Mouse (Mus musculus) embryonic facial prominence, embryonic 14.5 days (tissue): Measurements from ENCODE around the gene Rdh16f2. TPM values are rescaled to one million over a fixed set of nuclear protein-coding genes. Genes with fewer than 3 reads are reported as not detected.
A peak's percentile ranks its signal among the peaks of the same experiment; 100 is the strongest.
"Not testable (repeated sequence)": the region's sequence is repeated elsewhere in the genome, so short reads cannot be mapped to it uniquely, and the experiment has no call there.

Source experiments
- ATAC-seq: fragments of 200-750 bp; cut with Nextera tagmentation; 2 replicates; pipeline ENCODE4 v1.8.0; 2017; ENCODE audit warnings: low read depth, moderate number of reproducible peaks, moderate TSS enrichment
- DNase-seq: peaks from one replicate; pipeline ENCODE4 v3.0.0-alpha.2; 2015; ENCODE audit warnings: low spot score
- H3K27ac ChIP-seq: fragments of 300-500 bp; sonication (generic); replicated peaks from 2 replicates; pipeline ENCODE4 v1.5.1; 2014; ENCODE audit warnings: low read depth, mild to moderate bottlenecking, low read length, moderate library complexity
- H3K27me3 ChIP-seq: fragments of 300-500 bp; sonication (generic); replicated peaks from 2 replicates; pipeline ENCODE4 v1.6.1; 2014; ENCODE audit warnings: low read length; ENCODE audit not compliant: control insufficient read depth, insufficient read depth
- H3K36me3 ChIP-seq: fragments of 300-500 bp; sonication (generic); 2 replicates; pipeline ENCODE4 v1.6.1; 2014; ENCODE audit warnings: low read length, mixed read lengths; ENCODE audit not compliant: control insufficient read depth, insufficient read depth
- H3K4me1 ChIP-seq: fragments of 300-500 bp; sonication (generic); 2 replicates; pipeline ENCODE4 v1.6.1; 2014; ENCODE audit warnings: antibody characterized with exemption, low read length; ENCODE audit not compliant: control insufficient read depth, insufficient read depth
- H3K4me2 ChIP-seq: fragments of 300-500 bp; sonication (generic); 2 replicates; pipeline ENCODE4 v1.6.1; 2014; ENCODE audit warnings: low read depth, mild to moderate bottlenecking, low read length, moderate library complexity, mixed read lengths
- H3K4me3 ChIP-seq: fragments of 300-500 bp; sonication (generic); 2 replicates; pipeline ENCODE4 v1.5.1; 2014; ENCODE audit warnings: low read depth, mild to moderate bottlenecking, low read length
- H3K9ac ChIP-seq: fragments of 300-500 bp; sonication (generic); 2 replicates; pipeline ENCODE4 v1.6.1; 2014; ENCODE audit warnings: low read depth, mild to moderate bottlenecking, low read length, moderate library complexity, mixed read lengths
- H3K9me3 ChIP-seq: fragments of 300-500 bp; sonication (generic); 2 replicates; pipeline ENCODE4 v1.6.1; 2016; ENCODE audit warnings: low read length; ENCODE audit not compliant: control insufficient read depth
- WGBS: fragments of 180-500 bp; shearing (Covaris S2); extraction: QIAGEN DNeasy Blood & Tissue Kit; methylation state at CpG from one replicate; pipeline ENCODE4 v1.1.7; 2014; 5-methylcytosine and 5-hydroxymethylcytosine counted together
- polyA plus RNA-seq: library from polyadenylated mRNA; unstranded; fragments of >200 nt; fragmentation: Nextera tagmentation; extraction: Ambion mirVana; gene quantifications from 2 replicates; pipeline ENCODE4 v1.2.1, GENCODE M21; 2014

The Rdh16f2 gene
- polyA plus RNA-seq, 1 experiment from 2014 or later: not detected

- no peak overlapping the region for H3K4me2 ChIP-seq
- WGBS: 74% methylated on average over 2 of the region's 2 CpGs
- no peaks in the 10 kb centered on the region for H3K9me3 ChIP-seq
- H3K27me3 ChIP-seq: no peaks in the 10 kb centered on the region
- no peaks in the 10 kb centered on the region for H3K4me1 ChIP-seq
- H3K9ac ChIP-seq: no peak overlapping the region
- no peak for ATAC-seq
- H3K36me3 ChIP-seq: no peaks in the 10 kb centered on the region
- DNase-seq: no peak
- H3K27ac ChIP-seq: no peak overlapping the region
- H3K4me3 ChIP-seq: no peak overlapping the region
Observed at GRCm38 (mm10) chr10:127840776-127841175, 25.5 kb upstream of the Rdh16f2 start.

GRCm38 (mm10) chr10:127845945-127846344 lies 20.3 kb upstream of the Rdh16f2 start:
- H3K4me1 ChIP-seq, H3K9ac ChIP-seq, H3K4me2 ChIP-seq, H3K4me3 ChIP-seq, H3K27ac ChIP-seq, ATAC-seq, H3K9me3 ChIP-seq, DNase-seq, H3K27me3 ChIP-seq, H3K36me3 ChIP-seq: not testable (repeated sequence)
- 88% methylated on average over 5 of the region's 5 CpGs for WGBS

DNA sequence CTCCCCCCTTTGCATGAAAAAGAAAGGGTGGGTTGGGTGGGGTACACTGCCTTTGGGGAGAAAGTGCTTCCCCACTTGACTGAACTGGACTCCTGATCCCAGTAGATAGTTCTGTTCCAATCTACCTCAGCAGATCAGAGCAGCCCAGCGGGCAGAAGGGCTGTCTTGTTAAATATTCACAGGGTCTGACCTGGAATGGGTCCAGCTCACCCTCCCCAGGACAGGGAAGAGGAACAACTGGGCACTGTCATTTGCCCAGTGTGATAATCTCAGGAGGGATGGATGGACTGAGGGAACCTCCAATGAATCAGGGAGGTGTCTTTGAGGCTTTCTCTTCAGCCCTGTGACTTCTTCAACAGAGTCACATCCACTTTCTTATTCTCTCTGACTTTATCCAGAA lies 18.2 kb upstream of the Rdh16f2 start:
- no peaks in the 10 kb centered on the region for H3K27me3 ChIP-seq
- DNase-seq (no peak), ATAC-seq (no peak)
- no peak overlapping the region for H3K4me2 ChIP-seq
- 67% methylated on average over 1 of the region's 1 CpGs for WGBS
- no peak overlapping the region for H3K4me3 ChIP-seq
- H3K9me3 ChIP-seq: no peaks in the 10 kb centered on the region
- no peaks in the 10 kb centered on the region for H3K4me1 ChIP-seq
- H3K27ac ChIP-seq: no peak overlapping the region
- no peaks in the 10 kb centered on the region for H3K36me3 ChIP-seq
- H3K9ac ChIP-seq: no peak overlapping the region

DNA sequence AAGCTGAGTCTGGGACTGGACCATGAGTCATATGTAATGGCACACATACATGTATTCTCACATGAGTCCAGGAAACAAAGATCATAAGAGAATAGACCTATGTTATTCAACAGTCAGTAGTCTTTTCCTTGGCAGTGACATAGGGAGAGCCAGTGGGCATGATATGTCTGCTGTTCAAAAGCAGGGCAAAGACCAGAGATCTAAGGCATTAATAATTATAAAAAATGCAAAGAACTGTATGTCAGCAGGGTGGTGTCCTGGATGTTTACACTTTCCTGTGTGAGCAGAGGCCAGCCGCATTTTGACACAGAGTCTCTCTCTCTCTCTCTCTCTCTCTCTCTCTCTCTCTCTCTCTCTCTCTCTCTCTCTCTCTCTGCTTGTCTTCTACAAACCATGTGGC lies 16.6 kb upstream of the Rdh16f2 start, which contains the start of gene Rdh19:
Rdh19 (plus strand) TSS at position 301 of the 400 bp plus-strand sequence.
- Histone ChIP-seq H3K4me1 (no peaks in the 10 kb centered on the region), H3K27ac (no peak within 1 kb of the TSS), H3K9ac (no peak within 1 kb of the TSS), H3K27me3 (no peaks in the 10 kb centered on the region), H3K9me3 (no peaks in the 10 kb centered on the region), H3K36me3 (no peaks in the 10 kb centered on the region), H3K4me3 (no peak within 1 kb of the TSS), H3K4me2 (no peak within 1 kb of the TSS)
- no peak for DNase-seq
- ATAC-seq: no peak
- 69% methylated on average over 1 of the region's 1 CpGs for WGBS

- H3K4me3 ChIP-seq: no peak overlapping the region
- no peak for DNase-seq
- H3K36me3 ChIP-seq: no peaks in the 10 kb centered on the region
- H3K4me1 ChIP-seq: no peaks in the 10 kb centered on the region
- no peak overlapping the region for H3K9ac ChIP-seq
- H3K27me3 ChIP-seq: no peaks in the 10 kb centered on the region
- no peak overlapping the region for H3K27ac ChIP-seq
- H3K9me3 ChIP-seq: no peaks in the 10 kb centered on the region
- ATAC-seq: no peak
- H3K4me2 ChIP-seq: no peak overlapping the region
Observed at GRCm38 (mm10) chr10:127856376-127856775, 9.9 kb upstream of the Rdh16f2 start.

GRCm38 (mm10) chr10:127864931-127865330 lies 1.3 kb upstream of the Rdh16f2 start:
- H3K9me3 ChIP-seq: peaks cover 2% of the 10 kb centered on the region; the same call in 1 of the 2 replicates
- H3K27ac ChIP-seq: no peak overlapping the region
- no peak overlapping the region for H3K4me2 ChIP-seq
- H3K9ac ChIP-seq: no peak overlapping the region
- DNase-seq (no peak), ATAC-seq (no peak)
- H3K36me3 ChIP-seq: no peaks in the 10 kb centered on the region
- no peak overlapping the region for H3K4me3 ChIP-seq
- H3K27me3 ChIP-seq: no peaks in the 10 kb centered on the region
- no peaks in the 10 kb centered on the region for H3K4me1 ChIP-seq

DNA sequence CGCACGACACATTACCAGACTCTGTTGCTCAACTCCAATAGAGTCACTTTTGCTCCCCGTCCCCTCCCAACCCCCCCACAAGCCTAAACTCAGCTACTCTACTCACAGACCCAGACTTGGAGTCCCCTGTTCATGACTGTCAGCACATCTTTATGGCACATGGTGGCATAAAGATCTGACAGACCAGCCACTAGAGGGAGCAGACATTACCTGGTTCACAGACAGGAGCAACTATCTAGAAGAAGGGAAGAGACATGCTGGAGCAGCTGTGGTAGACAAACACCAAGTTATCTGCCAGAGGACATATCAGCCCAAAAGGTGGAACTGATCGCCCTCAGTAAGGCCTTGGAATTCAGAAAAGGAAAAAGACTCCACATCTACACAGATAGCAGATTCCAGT lies 6.2 kb downstream of the Rdh16f2 start:
- Histone ChIP-seq H3K4me1 (no peaks in the 10 kb centered on the region), H3K27me3 (no peaks in the 10 kb centered on the region), H3K9ac (no peak overlapping the region), H3K36me3 (no peaks in the 10 kb centered on the region), H3K4me3 (no peak overlapping the region), H3K9me3 (peaks cover 13% of the 10 kb centered on the region; the same call in 1 of the 2 replicates), H3K27ac (no peak overlapping the region), H3K4me2 (no peak overlapping the region)
- ATAC-seq (no peak), DNase-seq (peak; percentile 31)
- 69% methylated on average over 4 of the region's 4 CpGs for WGBS

DNA sequence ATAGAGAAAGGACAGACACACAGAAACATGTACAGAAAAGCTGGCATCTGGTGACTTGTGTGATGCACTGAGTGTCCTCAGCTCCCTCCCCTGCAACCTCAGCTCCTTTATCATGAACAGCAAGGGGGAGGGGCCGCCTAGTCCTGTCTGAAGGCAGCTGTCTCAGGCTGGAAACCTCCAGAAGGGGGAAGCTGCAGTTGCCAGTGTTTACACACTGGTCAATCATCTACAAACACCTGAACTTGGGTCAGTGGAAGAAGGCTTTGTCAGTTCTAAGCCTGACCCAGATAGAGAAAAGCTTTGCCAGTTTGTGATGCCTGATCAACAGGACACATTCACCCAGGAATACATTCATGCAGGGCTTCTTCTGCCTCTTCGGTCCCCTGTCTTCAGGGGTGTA lies 11.4 kb downstream of the Rdh16f2 start:
- no peak overlapping the region for H3K27ac ChIP-seq
- DNase-seq: no peak
- no peak overlapping the region for H3K4me2 ChIP-seq
- H3K27me3 ChIP-seq: no peaks in the 10 kb centered on the region
- no peak for ATAC-seq
- 36% methylated on average over 2 of the region's 2 CpGs for WGBS
- no peak overlapping the region for H3K4me3 ChIP-seq
- H3K4me1 ChIP-seq: no peaks in the 10 kb centered on the region
- no peaks in the 10 kb centered on the region for H3K36me3 ChIP-seq
- H3K9ac ChIP-seq: no peak overlapping the region
- H3K9me3 ChIP-seq: no peaks in the 10 kb centered on the region

DNA sequence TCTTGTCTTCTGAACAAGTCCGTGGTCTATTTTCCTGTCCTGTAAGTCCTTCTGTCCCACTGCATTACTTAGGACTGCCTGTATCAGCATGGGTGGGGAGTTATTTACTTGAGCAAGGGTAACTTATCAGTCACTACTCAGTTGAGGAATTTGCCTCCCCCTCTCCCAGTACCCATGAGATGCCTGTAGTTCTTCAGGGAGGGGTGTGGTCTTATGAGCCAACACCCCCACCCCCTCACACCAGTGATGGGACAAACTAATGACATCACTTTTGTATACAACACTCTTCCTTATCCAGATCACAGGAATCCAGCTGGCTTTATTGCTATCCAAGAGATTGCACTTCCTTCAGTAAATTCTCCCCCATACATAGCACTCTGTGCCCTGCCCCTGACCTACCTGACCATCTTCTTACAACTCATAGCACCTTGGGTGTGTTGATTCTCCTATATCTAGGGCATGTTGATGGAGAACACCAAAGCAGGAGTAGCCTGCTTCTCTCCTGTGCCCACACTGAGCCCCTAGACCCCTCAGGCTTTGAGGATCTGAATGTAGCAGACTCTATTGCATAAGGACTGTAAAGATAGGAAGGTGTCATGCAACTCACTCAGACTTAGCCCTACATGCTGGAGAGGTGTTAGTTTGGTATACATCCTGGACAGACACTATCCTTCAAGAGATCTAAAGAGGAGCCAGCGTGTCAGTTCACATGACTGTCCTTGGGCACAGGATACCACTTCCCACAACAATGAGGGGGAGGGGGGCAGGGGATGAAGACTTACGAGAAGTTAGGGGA lies 12.2 kb downstream of the Rdh16f2 start:
- WGBS: 88% methylated on average over 3 of the region's 3 CpGs
- Histone ChIP-seq H3K9me3 (no peaks in the 10 kb centered on the region), H3K9ac (no peak overlapping the region), H3K27ac (no peak overlapping the region), H3K4me2 (no peak overlapping the region), H3K27me3 (no peaks in the 10 kb centered on the region), H3K36me3 (no peaks in the 10 kb centered on the region), H3K4me3 (no peak overlapping the region), H3K4me1 (no peaks in the 10 kb centered on the region)
- DNase-seq (no peak), ATAC-seq (no peak)
